Mouse (Mus musculus): Measurements from ENCODE around the gene Cnnm2. TPM values are rescaled to one million over a fixed set of nuclear protein-coding genes. Genes with fewer than 3 reads are reported as not detected.
"Not testable (repeated sequence)": the region's sequence is repeated elsewhere in the genome, so short reads cannot be mapped to it uniquely, and the experiment has no call there.

Cnnm2 gene
- polyA plus RNA-seq, 1 experiment from 2014 or later = 3.9 TPM

GRCm38 (mm10) chr19:46776850-46777249 lies 15.5 kb downstream of the Cnnm2 start:
- Histone ChIP-seq H3K4me2 (no peak overlapping the region), H3K9ac (no peak overlapping the region), H3K4me1 (replicated peaks) (0 out of 2 replicates have a peak, but pooled peaks cover 3% of the 10 kb centered on the region), H3K4me3 (no peak overlapping the region), H3K9me3 (replicated peaks) (no peaks in the 10 kb centered on the region), H3K27ac (ENCODE audit: poor library complexity, severe bottlenecking) (no peak overlapping the region), H3K36me3 (no peaks in the 10 kb centered on the region), H3K27me3 (replicated peaks) (no peaks in the 10 kb centered on the region)
- 63% methylated on average over 3 of the region's 3 CpGs for WGBS
- ATAC-seq (ENCODE audit: insufficient number of reproducible peaks, low FRiP score) = no peak

DNA sequence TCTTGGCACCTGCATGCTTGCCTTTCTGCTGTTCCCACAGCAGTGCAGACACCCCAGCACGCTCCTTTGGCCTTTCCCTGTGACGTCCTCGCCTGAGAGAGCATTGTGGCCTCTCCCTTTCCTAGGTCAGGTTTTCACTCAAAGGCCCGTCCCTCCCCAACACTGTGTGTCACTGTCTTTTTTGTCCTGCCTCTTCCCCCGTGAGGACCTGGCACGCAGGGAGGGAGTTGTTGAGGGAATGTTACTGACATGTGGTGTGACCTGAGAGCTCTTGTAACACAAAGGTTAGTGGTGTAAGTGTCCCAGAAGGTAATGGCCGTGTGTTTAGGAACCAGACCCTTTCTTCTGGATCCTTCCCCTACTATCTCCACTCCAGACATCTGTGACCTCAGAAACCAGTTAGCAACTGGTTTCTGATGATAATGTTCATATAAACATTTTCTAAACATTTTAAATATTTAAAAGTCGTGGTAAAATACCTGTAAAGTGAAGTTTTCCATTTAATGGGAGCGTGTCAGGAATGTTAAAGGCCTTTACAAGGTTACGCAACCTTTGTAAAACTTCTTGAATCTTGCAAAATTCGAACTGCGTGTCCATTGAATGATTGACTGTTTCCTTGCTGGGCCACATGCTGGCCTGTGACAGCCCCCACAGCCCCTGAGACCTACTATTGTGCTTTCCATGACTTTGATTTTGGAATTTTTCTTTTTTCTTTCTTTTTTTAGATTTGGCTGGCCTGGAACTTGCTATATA lies 16.7 kb downstream of the Cnnm2 start:
- no peaks in the 10 kb centered on the region for H3K9me3 ChIP-seq (replicated peaks)
- no peak overlapping the region for H3K4me3 ChIP-seq
- no peaks in the 10 kb centered on the region for H3K4me1 ChIP-seq (replicated peaks)
- H3K27me3 ChIP-seq (replicated peaks) = no peaks in the 10 kb centered on the region
- no peak for ATAC-seq (ENCODE audit: insufficient number of reproducible peaks, low FRiP score)
- no peak overlapping the region for H3K27ac ChIP-seq (ENCODE audit: poor library complexity, severe bottlenecking)
- WGBS = 75% methylated on average over 12 of the region's 12 CpGs
- no peak overlapping the region for H3K4me2 ChIP-seq
- H3K9ac ChIP-seq = no peak overlapping the region
- no peaks in the 10 kb centered on the region for H3K36me3 ChIP-seq

DNA sequence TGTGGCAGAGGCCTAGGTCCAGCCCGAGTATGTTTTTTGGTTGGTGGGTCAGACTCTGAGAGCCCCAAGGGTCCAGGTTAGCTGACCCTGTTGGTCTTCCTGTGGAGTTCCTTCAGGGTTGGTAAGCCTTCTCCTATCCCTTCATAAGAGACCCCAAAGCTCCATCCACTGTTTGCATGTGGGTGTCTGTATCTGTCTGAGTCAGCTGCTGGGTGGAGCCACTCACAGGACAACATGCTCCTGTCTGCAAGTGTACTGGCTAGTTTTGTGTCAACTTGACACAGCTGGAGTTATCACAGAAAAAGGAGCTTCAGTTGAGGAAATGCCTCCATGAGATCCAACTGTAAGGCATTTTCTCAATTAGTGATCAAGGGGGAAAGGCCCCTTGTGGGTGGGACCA lies 17.7 kb downstream of the Cnnm2 start:
- H3K4me3 ChIP-seq; H3K9me3 ChIP-seq (replicated peaks); H3K27me3 ChIP-seq (replicated peaks); ATAC-seq (ENCODE audit: insufficient number of reproducible peaks, low FRiP score); H3K36me3 ChIP-seq; H3K4me2 ChIP-seq; H3K27ac ChIP-seq (ENCODE audit: poor library complexity, severe bottlenecking); H3K9ac ChIP-seq; H3K4me1 ChIP-seq (replicated peaks): not testable (repeated sequence)
- WGBS = 92% methylated on average over 1 of the region's 1 CpGs

DNA sequence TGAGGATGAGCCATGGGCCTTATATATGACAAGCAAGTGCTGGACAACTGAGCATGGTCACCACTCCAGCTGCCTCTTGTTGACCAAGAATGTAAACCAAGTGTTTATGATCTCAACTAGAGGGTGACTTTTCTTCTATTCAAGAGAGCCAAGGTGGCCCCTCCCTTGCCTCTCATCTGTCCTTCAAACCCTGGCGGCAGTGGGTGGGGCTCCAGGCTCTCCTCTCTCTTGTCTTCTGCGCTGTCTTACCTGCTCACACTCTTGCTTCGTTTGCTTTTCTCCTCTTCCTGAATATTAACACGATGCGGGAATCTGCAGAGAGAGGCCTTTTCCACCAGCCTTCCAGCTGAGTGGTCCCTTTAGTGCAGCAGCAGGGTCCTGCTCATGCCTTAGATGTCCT lies 22.6 kb downstream of the Cnnm2 start:
- ATAC-seq (ENCODE audit: insufficient number of reproducible peaks, low FRiP score) = no peak

GRCm38 (mm10) chr19:46784502-46784901 lies 23.1 kb downstream of the Cnnm2 start:
- no peak for ATAC-seq (ENCODE audit: insufficient number of reproducible peaks, low FRiP score)
- Histone ChIP-seq H3K9me3 (replicated peaks) (no peaks in the 10 kb centered on the region), H3K4me2 (no peak overlapping the region), H3K9ac (no peak overlapping the region), H3K27ac (ENCODE audit: poor library complexity, severe bottlenecking) (no peak overlapping the region), H3K4me3 (no peak overlapping the region), H3K36me3 (no peaks in the 10 kb centered on the region), H3K27me3 (replicated peaks) (no peaks in the 10 kb centered on the region), H3K4me1 (replicated peaks) (peaks cover 12% of the 10 kb centered on the region; the same call in 1 of the 2 replicates)
- WGBS = 55% methylated on average over 6 of the region's 6 CpGs

More for the DNA sequence above, 22.6 kb downstream of the Cnnm2 start:
- no peaks in the 10 kb centered on the region for H3K36me3 ChIP-seq
- no peak overlapping the region for H3K4me3 ChIP-seq
- no peak overlapping the region for H3K9ac ChIP-seq
- H3K27ac ChIP-seq (ENCODE audit: poor library complexity, severe bottlenecking) = no peak overlapping the region
- WGBS = 60% methylated on average over 5 of the region's 5 CpGs
- no peaks in the 10 kb centered on the region for H3K27me3 ChIP-seq (replicated peaks)
- H3K9me3 ChIP-seq (replicated peaks) = no peaks in the 10 kb centered on the region
- H3K4me1 ChIP-seq (replicated peaks) = peaks cover 9% of the 10 kb centered on the region; the same call in 1 of the 2 replicates
- no peak overlapping the region for H3K4me2 ChIP-seq

- 86% methylated on average over 4 of the region's 4 CpGs for WGBS
- H3K4me3 ChIP-seq = no peak overlapping the region
- ATAC-seq (ENCODE audit: insufficient number of reproducible peaks, low FRiP score) = no peak
- H3K4me2 ChIP-seq = no peak overlapping the region
- H3K27ac ChIP-seq (ENCODE audit: poor library complexity, severe bottlenecking) = no peak overlapping the region
- peaks cover 13% of the 10 kb centered on the region; the same call in 1 of the 2 replicates for H3K4me1 ChIP-seq (replicated peaks)
- no peaks in the 10 kb centered on the region for H3K9me3 ChIP-seq (replicated peaks)
- H3K27me3 ChIP-seq (replicated peaks) = no peaks in the 10 kb centered on the region
- H3K9ac ChIP-seq = no peak overlapping the region
- H3K36me3 ChIP-seq = no peaks in the 10 kb centered on the region
Measured at GRCm38 (mm10) chr19:46785633-46786032, 24.2 kb downstream of the Cnnm2 start.

GRCm38 (mm10) chr19:46789782-46790181 lies 28.4 kb downstream of the Cnnm2 start:
- 82% methylated on average over 1 of the region's 1 CpGs for WGBS
- Histone ChIP-seq H3K4me3 (no peak overlapping the region), H3K4me1 (replicated peaks) (peaks cover 12% of the 10 kb centered on the region), H3K9me3 (replicated peaks) (no peaks in the 10 kb centered on the region), H3K27ac (ENCODE audit: poor library complexity, severe bottlenecking) (no peak overlapping the region), H3K9ac (no peak overlapping the region), H3K36me3 (no peaks in the 10 kb centered on the region), H3K4me2 (no peak overlapping the region), H3K27me3 (replicated peaks) (no peaks in the 10 kb centered on the region)
- no peak for ATAC-seq (ENCODE audit: insufficient number of reproducible peaks, low FRiP score)

DNA sequence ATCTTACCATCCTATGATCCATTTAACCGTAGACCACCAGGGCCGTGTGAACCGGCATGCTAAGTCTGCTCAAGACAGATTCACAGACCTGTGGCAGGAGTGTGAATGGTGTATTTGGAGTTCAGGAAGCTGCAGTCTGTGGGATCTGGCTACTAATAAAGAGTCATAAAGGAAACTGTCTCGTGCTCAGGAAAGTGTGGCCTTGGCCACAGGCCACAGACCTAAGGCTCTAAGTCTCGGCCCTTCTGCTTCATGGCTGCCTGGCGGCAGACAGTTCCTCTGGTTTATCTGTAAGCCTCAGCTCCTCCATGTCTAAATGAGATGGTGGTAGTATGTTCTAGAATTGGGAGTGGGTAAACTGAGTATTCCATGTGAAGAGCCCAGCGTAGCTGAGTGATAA lies 30.0 kb downstream of the Cnnm2 start:
- peaks cover 11% of the 10 kb centered on the region for H3K4me1 ChIP-seq (replicated peaks)
- 79% methylated on average over 7 of the region's 7 CpGs for WGBS
- no peak for ATAC-seq (ENCODE audit: insufficient number of reproducible peaks, low FRiP score)
- no peak overlapping the region for H3K4me2 ChIP-seq
- no peak overlapping the region for H3K27ac ChIP-seq (ENCODE audit: poor library complexity, severe bottlenecking)
- H3K27me3 ChIP-seq (replicated peaks) = no peaks in the 10 kb centered on the region
- H3K4me3 ChIP-seq = no peak overlapping the region
- no peaks in the 10 kb centered on the region for H3K9me3 ChIP-seq (replicated peaks)
- no peak overlapping the region for H3K9ac ChIP-seq
- no peaks in the 10 kb centered on the region for H3K36me3 ChIP-seq

GRCm38 (mm10) chr19:46791921-46792320 lies 30.5 kb downstream of the Cnnm2 start:
- H3K4me3 ChIP-seq = no peak overlapping the region
- 76% methylated on average over 8 of the region's 8 CpGs for WGBS
- no peak overlapping the region for H3K9ac ChIP-seq
- no peak overlapping the region for H3K27ac ChIP-seq (ENCODE audit: poor library complexity, severe bottlenecking)
- no peak for ATAC-seq (ENCODE audit: insufficient number of reproducible peaks, low FRiP score)
- no peaks in the 10 kb centered on the region for H3K9me3 ChIP-seq (replicated peaks)
- H3K36me3 ChIP-seq = no peaks in the 10 kb centered on the region
- H3K4me2 ChIP-seq = no peak overlapping the region
- peaks cover 11% of the 10 kb centered on the region for H3K4me1 ChIP-seq (replicated peaks)
- no peaks in the 10 kb centered on the region for H3K27me3 ChIP-seq (replicated peaks)

DNA sequence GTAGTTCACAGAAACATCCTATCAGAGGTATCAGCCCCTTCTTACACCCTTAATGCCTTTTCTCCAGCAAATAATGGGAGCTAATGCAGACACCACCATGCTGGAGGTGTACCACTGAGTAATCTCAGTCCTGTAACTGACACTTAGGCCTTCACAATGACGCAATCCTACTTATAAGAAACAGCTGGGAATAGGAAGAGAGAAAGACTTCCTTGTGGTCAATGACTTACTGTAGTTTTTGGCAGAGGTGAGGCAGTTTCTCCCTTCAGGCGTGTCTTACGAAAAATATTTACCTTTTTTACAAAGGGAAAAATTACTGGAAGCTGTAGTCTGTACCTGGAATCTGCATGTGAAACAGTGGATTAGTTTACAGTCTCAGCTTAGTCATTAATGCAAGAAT lies 31.1 kb downstream of the Cnnm2 start:
- H3K4me3 ChIP-seq = no peak overlapping the region
- no peak overlapping the region for H3K27ac ChIP-seq (ENCODE audit: poor library complexity, severe bottlenecking)
- no peaks in the 10 kb centered on the region for H3K9me3 ChIP-seq (replicated peaks)
- no peaks in the 10 kb centered on the region for H3K36me3 ChIP-seq
- peaks cover 11% of the 10 kb centered on the region for H3K4me1 ChIP-seq (replicated peaks)
- 71% methylated on average over 3 of the region's 3 CpGs for WGBS
- H3K4me2 ChIP-seq = no peak overlapping the region
- no peaks in the 10 kb centered on the region for H3K27me3 ChIP-seq (replicated peaks)
- no peak overlapping the region for H3K9ac ChIP-seq
- ATAC-seq (ENCODE audit: insufficient number of reproducible peaks, low FRiP score) = no peak

- Histone ChIP-seq H3K9ac (no peak overlapping the region), H3K27ac (ENCODE audit: poor library complexity, severe bottlenecking) (no peak overlapping the region), H3K4me2 (no peak overlapping the region), H3K9me3 (replicated peaks) (no peaks in the 10 kb centered on the region), H3K4me1 (replicated peaks) (peaks cover 11% of the 10 kb centered on the region), H3K36me3 (no peaks in the 10 kb centered on the region), H3K27me3 (replicated peaks) (no peaks in the 10 kb centered on the region), H3K4me3 (no peak overlapping the region)
- ATAC-seq (ENCODE audit: insufficient number of reproducible peaks, low FRiP score) = no peak
- 44% methylated on average over 8 of the region's 8 CpGs for WGBS
Measured at GRCm38 (mm10) chr19:46794181-46794580, 32.8 kb downstream of the Cnnm2 start.
